Mouse (Mus musculus) heart, adult 2 months (tissue): ENCODE data around the gene Mkrn2.

Experiments
- CTCF ChIP-seq: fragments of 200-600 bp; IDR thresholded peaks from 2 replicates; pipeline ENCODE4 v1.8.1; 2022; ENCODE audit warnings: antibody characterized with exemption, mild to moderate bottlenecking, moderate library complexity
- EP300 ChIP-seq: fragments of 200-500 bp; IDR thresholded peaks from 2 replicates; pipeline ENCODE4 v1.6.1; 2011; ENCODE audit warnings: low read depth, low read length, control low read depth; ENCODE audit not compliant: insufficient read depth

DNA sequence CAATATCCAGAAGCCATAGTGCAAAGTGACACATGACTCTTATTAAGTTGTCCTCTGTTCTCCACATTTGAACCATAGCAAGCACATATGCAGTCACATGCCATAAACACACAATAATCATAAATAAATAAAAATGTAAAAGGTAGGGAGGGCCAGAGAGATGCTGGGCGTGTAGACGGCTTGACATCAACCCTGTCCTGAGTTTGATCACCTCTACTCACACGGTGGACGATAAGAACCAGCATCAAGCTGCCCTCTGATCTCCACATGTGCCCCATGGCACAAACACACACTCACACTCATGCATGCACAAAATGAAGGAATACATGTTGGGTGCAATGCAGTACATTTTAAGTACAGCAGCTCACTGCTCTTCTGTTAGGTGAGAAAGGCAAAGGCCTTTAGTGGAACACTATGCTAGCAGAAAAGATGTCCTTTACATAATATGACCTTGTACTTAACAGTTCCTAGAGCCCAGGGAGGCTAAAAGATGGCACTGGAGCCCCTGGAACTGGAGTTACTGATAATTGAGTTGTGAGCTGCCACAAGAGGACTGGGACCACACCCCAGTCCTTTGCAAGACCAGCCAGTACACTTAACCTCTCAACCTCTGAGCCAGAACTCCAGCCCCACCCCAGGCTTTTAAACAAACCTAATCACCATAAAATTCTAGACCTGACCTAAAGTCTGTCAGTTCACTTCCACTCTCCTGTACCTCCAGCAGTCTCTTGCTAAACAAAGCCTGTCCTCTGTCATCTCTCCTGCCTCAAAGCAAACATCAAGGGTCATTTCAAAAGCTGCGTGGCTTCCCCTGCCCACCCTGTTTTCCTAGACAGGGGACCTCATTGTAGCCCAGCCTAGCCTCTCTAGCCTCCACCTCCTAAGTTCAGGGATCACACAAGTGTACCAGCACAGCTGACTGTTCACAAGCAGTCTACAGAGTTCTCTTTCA, 49.0 kb downstream of the Mkrn2 start:
- TF ChIP-seq EP300 (no peak), CTCF (no peak)
